Mouse (Mus musculus) urinary bladder, postnatal 4 days (tissue): Measurements from ENCODE around the gene Cd320.
"Not testable (repeated sequence)": the region's sequence is repeated elsewhere in the genome, so short reads cannot be mapped to it uniquely, and the experiment has no call there.

ENCODE experiments used
- DNase-seq, 2 experiments: peaks; one replicate each; pipeline ENCODE4 v3.0.0; 2021 to 2022; ENCODE audit warnings: low spot score in 2 of 2

Cd320 gene

GRCm38 (mm10) chr17:33842966-33843795 lies at the start of gene Cd320:
Cd320 (plus strand) TSS chr17:33843091.
- peak; percentile 85 to 87 for DNase-seq

DNA sequence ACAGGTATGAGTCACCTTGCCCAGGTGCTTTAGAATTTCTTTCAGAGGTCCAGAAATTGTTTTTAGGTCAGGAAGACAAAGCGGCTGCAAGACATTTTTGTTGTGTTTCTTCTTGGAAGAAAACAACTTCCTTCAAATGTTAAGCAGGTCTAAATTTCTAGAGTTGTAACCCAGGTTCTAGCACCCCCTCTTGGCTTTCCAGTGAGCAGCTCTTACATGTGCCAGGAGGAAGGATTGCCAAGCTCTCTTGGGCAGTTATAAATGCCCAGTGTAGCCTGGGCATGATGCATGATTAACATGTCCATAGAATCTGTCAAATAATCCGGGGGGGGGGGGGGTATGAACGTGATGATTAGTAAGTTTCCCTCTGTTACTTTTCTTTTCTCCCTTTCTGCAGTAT lies 44.6 kb upstream of the Cd320 start:
- no peak for DNase-seq

- no peak for DNase-seq
These were observed 43.6 kb upstream of the Cd320 start for GRCm38 (mm10) chr17:33799277-33799676.

GRCm38 (mm10) chr17:33802221-33802620 lies 40.7 kb upstream of the Cd320 start:
- no peak for DNase-seq

DNA sequence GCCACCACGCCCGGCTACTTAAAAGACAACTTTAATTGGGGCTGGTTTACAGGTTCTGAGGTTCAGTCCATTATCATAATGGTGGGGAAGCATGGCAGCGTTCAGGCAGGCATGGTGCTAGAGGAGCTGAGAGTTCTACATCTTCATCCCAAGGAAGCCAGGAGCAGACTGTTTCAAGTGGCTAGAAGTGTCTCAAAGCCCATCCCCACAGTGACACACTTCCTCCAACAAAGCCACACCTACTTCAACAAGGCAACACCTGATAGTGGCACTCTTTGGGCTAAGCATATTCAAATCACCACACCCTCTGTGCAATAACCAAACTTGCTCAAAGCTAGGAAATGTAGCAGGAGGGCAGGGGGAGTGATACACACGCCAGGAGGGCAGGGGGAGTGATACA lies 38.7 kb upstream of the Cd320 start:
- no peak for DNase-seq

- DNase-seq: no peak
These were observed 38.1 kb upstream of the Cd320 start for GRCm38 (mm10) chr17:33804745-33805144.

DNA sequence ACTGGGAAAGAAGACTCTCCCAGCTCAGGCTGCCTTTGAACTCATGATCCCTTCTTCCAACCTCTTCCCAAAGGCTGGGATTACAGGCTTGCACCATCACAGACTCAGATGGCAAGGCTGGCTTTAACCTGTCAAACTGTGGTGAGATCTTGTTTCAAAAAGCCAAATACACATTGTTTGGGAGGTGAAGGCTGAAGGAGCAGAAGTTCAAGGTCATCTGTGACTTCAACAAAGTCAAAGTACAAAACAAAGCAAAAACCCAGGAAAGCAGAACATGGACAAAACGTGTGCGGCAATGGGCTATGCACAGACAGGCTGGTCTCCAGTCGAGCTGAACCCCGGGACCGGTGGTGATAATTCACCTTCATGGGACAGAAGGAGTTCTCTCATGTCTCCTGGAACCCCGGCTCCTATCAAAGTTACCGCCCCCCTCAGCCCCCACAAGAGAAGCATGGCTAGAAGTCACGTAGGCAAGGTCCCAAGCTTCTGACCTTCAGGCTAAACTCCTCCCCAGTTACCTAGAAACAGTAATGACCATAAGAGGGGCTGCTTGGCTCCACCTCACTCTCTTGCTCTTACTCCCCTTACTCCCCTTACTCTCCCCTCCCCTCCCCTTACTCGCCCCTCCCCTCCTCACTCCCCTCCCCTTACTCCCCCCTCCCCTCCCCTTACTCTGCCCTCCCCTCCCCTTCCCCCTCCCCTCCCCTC lies 35.6 kb upstream of the Cd320 start:
- no peak for DNase-seq

GRCm38 (mm10) chr17:33808192-33808591 lies 34.7 kb upstream of the Cd320 start:
- DNase-seq: no peak

GRCm38 (mm10) chr17:33810334-33811141 lies 32.4 kb upstream of the Cd320 start, which contains the start of gene Kank3:
Kank3 (plus strand) TSS chr17:33810519.
- peak; percentile 86 to 95 for DNase-seq

- DNase-seq: no peak
These were observed 31.8 kb upstream of the Cd320 start for GRCm38 (mm10) chr17:33811142-33811516.

GRCm38 (mm10) chr17:33812475-33812874 lies 30.4 kb upstream of the Cd320 start:
- DNase-seq: no peak

- peak in 1 of 2 experiments; percentile 48 for DNase-seq
These were observed 29.9 kb upstream of the Cd320 start for GRCm38 (mm10) chr17:33812990-33813389.

GRCm38 (mm10) chr17:33815399-33815798 lies 27.5 kb upstream of the Cd320 start:
- no peak for DNase-seq

DNA sequence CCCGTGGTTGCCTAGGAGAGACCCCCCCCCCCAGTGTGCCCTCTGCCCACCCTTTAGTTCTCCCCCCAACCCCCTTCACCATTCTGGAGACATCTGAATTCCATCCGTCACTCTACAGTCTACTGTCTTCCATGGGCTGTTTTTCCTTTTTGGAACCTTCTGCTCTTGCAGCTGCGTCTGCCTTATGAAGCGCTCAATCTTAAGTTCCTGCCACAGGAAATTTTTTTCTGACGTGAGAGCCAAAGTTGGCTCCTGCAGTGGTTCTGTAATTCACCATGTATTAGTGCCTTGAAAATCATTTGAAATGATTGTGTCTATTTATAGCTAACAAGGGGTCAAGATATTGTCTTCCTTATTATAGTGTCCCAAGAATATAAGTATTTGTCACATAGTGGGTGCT lies 26.3 kb upstream of the Cd320 start:
- DNase-seq: no peak

- DNase-seq: peak; percentile 83 to 90
These were observed 25.5 kb upstream of the Cd320 start for GRCm38 (mm10) chr17:33817184-33817968.

- DNase-seq: no peak
These were observed 24.8 kb upstream of the Cd320 start for GRCm38 (mm10) chr17:33817969-33818643.

- no peak for DNase-seq
These were observed 20.4 kb upstream of the Cd320 start for GRCm38 (mm10) chr17:33822436-33822959.

GRCm38 (mm10) chr17:33823171-33823570 lies 19.7 kb upstream of the Cd320 start:
- DNase-seq: not testable (repeated sequence)

GRCm38 (mm10) chr17:33824084-33824996 lies 18.6 kb upstream of the Cd320 start, which contains the start of the genes Rps28 and Ndufa7:
Rps28 (minus strand) TSS chr17:33824562.
Ndufa7 (plus strand) TSS chr17:33824572.
- DNase-seq: peak; percentile 97 to 99
